Mouse (Mus musculus) midbrain, postnatal 0 days (tissue): Measurements from ENCODE around the gene Usp17la. TPM values are rescaled to one million over a fixed set of nuclear protein-coding genes. Genes with fewer than 3 reads are reported as not detected.

Experiments
- ATAC-seq: fragments of 200-750 bp; cut with Nextera tagmentation; 2 replicates; pipeline ENCODE4 v1.8.0; 2017; ENCODE audit warnings: moderate number of reproducible peaks, mild to moderate bottlenecking, moderate TSS enrichment, moderate library complexity; ENCODE audit not compliant: low FRiP score
- DNase-seq: peaks from one replicate; pipeline ENCODE4 v3.0.0-alpha.2; 2015; ENCODE audit warnings: low spot score
- H3K27ac ChIP-seq: fragments of 300-500 bp; sonication (generic); 2 replicates; pipeline ENCODE4 v1.5.1; 2014; ENCODE audit warnings: low read depth, mild to moderate bottlenecking, low read length, mixed read lengths
- H3K27me3 ChIP-seq: fragments of 300-500 bp; sonication (generic); 2 replicates; pipeline ENCODE4 v1.6.1; 2014; ENCODE audit warnings: low read length, control low read depth, mixed read lengths; ENCODE audit not compliant: insufficient read depth
- H3K36me3 ChIP-seq: fragments of 300-500 bp; sonication (generic); 2 replicates; pipeline ENCODE4 v1.6.1; 2014; ENCODE audit warnings: low read length, control low read depth, mixed read lengths; ENCODE audit not compliant: insufficient read depth
- H3K4me1 ChIP-seq: fragments of 300-500 bp; sonication (generic); 2 replicates; pipeline ENCODE4 v1.6.1; 2014; ENCODE audit warnings: mild to moderate bottlenecking, control low read depth, antibody characterized with exemption, low read length, mixed read lengths; ENCODE audit not compliant: insufficient read depth
- H3K4me2 ChIP-seq: fragments of 300-500 bp; sonication (generic); 2 replicates; pipeline ENCODE4 v1.6.1; 2014; ENCODE audit warnings: low read depth, mild to moderate bottlenecking, low read length, mixed read lengths; ENCODE audit not compliant: poor library complexity, severe bottlenecking
- H3K4me3 ChIP-seq: fragments of 300-500 bp; sonication (generic); 2 replicates; pipeline ENCODE4 v1.5.1; 2014; ENCODE audit warnings: low read depth, mild to moderate bottlenecking, low read length, moderate library complexity
- H3K9ac ChIP-seq: fragments of 300-500 bp; sonication (generic); replicated peaks from 2 replicates; pipeline ENCODE4 v1.6.1; 2014; ENCODE audit warnings: mild to moderate bottlenecking, low read length, moderate library complexity, mixed read lengths; ENCODE audit not compliant: poor library complexity, severe bottlenecking
- H3K9me3 ChIP-seq: fragments of 300-500 bp; sonication (generic); 2 replicates; pipeline ENCODE4 v1.6.1; 2016; ENCODE audit warnings: low read length, control low read depth
- CTCF ChIP-seq: IDR thresholded peaks from 2 replicates; pipeline ENCODE4 v1.5.1; 2016; ENCODE audit warnings: antibody characterized with exemption, mild to moderate bottlenecking
- WGBS: fragments of 180-500 bp; shearing (Covaris S2); extraction: QIAGEN DNeasy Blood & Tissue Kit; methylation state at CpG from one replicate; pipeline ENCODE4 v1.1.7; 2014; 5-methylcytosine and 5-hydroxymethylcytosine counted together
- polyA plus RNA-seq: library from polyadenylated mRNA; unstranded; fragments of >200 nt; fragmentation: Nextera tagmentation; extraction: Ambion mirVana; gene quantifications from 2 replicates; pipeline ENCODE4 v1.2.1, GENCODE M21; 2015
- total RNA-seq: library from RNA; depleted of rRNA; stranded (reverse); fragments of >200 nt; gene quantifications from 2 replicates; pipeline ENCODE4 v1.2.3, GENCODE M21; 2014; rRNA removed

The Usp17la gene
- total and polyA plus RNA-seq, 2 experiments from 2014 or later, result not detected

- Histone ChIP-seq H3K36me3 (no peaks in the 10 kb centered on the region), H3K27ac (no peak overlapping the region), H3K27me3 (no peaks in the 10 kb centered on the region), H3K4me2 (no peak overlapping the region), H3K9ac (no peak overlapping the region), H3K4me1 (no peaks in the 10 kb centered on the region), H3K9me3 (no peaks in the 10 kb centered on the region), H3K4me3 (no peak overlapping the region)
- 81% methylated on average over 1 of the region's 1 CpGs for WGBS
- ATAC-seq, result no peak
- DNase-seq, result no peak
- no peak for TF ChIP-seq CTCF
Measured at GRCm38 (mm10) chr7:104857683-104858082, 874 bp downstream of the Usp17la start.

- DNase-seq (no peak), ATAC-seq (no peak)
- Histone ChIP-seq H3K4me2 (no peak overlapping the region), H3K9ac (no peak overlapping the region), H3K27me3 (no peaks in the 10 kb centered on the region), H3K4me1 (no peaks in the 10 kb centered on the region), H3K9me3 (no peaks in the 10 kb centered on the region), H3K36me3 (no peaks in the 10 kb centered on the region), H3K27ac (no peak overlapping the region), H3K4me3 (no peak overlapping the region)
- TF ChIP-seq CTCF, result no peak
- 80% methylated on average over 3 of the region's 3 CpGs for WGBS
Measured at GRCm38 (mm10) chr7:104861381-104861780, 4.6 kb downstream of the Usp17la start.

GRCm38 (mm10) chr7:104877731-104878130 lies 20.9 kb downstream of the Usp17la start, which contains the start of gene Olfr665:
Olfr665 (plus strand) TSS chr7:104878031.
- Histone ChIP-seq H3K36me3 (no peaks in the 10 kb centered on the region), H3K27me3 (no peaks in the 10 kb centered on the region), H3K9ac (no peak within 1 kb of the TSS), H3K9me3 (no peaks in the 10 kb centered on the region), H3K4me2 (no peak within 1 kb of the TSS), H3K4me1 (no peaks in the 10 kb centered on the region), H3K4me3 (no peak within 1 kb of the TSS), H3K27ac (no peak within 1 kb of the TSS)
- ATAC-seq, result no peak
- TF ChIP-seq CTCF, result no peak
- no peak for DNase-seq
- WGBS, result 41% methylated on average over 1 of the region's 1 CpGs

GRCm38 (mm10) chr7:104895852-104896251 lies 39.0 kb downstream of the Usp17la start, which contains the start of gene Olfr666:
Olfr666 (minus strand) TSS chr7:104895952.
- ATAC-seq, result no peak
- no peak for TF ChIP-seq CTCF
- no peak within 1 kb of the TSS for H3K4me3 ChIP-seq
- WGBS, result 86% methylated on average over 2 of the region's 2 CpGs
- no peaks in the 10 kb centered on the region for H3K9me3 ChIP-seq
- no peak within 1 kb of the TSS for H3K4me2 ChIP-seq
- H3K36me3 ChIP-seq, result no peaks in the 10 kb centered on the region
- no peak within 1 kb of the TSS for H3K27ac ChIP-seq
- H3K4me1 ChIP-seq, result no peaks in the 10 kb centered on the region
- H3K27me3 ChIP-seq, result no peaks in the 10 kb centered on the region
- no peak within 1 kb of the TSS for H3K9ac ChIP-seq
- no peak for DNase-seq

Other genes starting within 250 kb of the Usp17la start
- not detected in 2 replicates for gene Olfr656, start 243.1 kb upstream of the Usp17la start, total RNA-seq
- not detected in 2 replicates for gene Olfr656, start 243.1 kb upstream of the Usp17la start, polyA plus RNA-seq
- not detected in 2 replicates for gene Olfr657, start 232.2 kb upstream of the Usp17la start, total RNA-seq
- not detected in 2 replicates for gene Olfr657, start 232.2 kb upstream of the Usp17la start, polyA plus RNA-seq
- gene Olfr658, start 209.7 kb upstream of the Usp17la start, total RNA-seq, result 0.05 and 0.42 TPM in 2 replicates
- gene Olfr658, start 209.7 kb upstream of the Usp17la start, polyA plus RNA-seq, result 0.20 and 0.25 TPM in 2 replicates
- gene Olfr659, start 190.3 kb upstream of the Usp17la start, total RNA-seq, result not detected in 2 replicates
- not detected in 2 replicates for gene Olfr659, start 190.3 kb upstream of the Usp17la start, polyA plus RNA-seq
- gene Olfr661, start 170.5 kb upstream of the Usp17la start, total RNA-seq, result not detected in 2 replicates
- gene Olfr661, start 170.5 kb upstream of the Usp17la start, polyA plus RNA-seq, result not detected in 2 replicates
- gene Usp17le, start 79.5 kb upstream of the Usp17la start, total RNA-seq, result not detected in 2 replicates
- gene Usp17le, start 79.5 kb upstream of the Usp17la start, polyA plus RNA-seq, result not detected in 2 replicates
- gene Usp17lb, start 14.4 kb upstream of the Usp17la start, total RNA-seq, result not detected in 2 replicates
- not detected in 2 replicates for gene Usp17lb, start 14.4 kb upstream of the Usp17la start, polyA plus RNA-seq
- not detected in 2 replicates for gene Olfr665, start 21.0 kb downstream of the Usp17la start, total RNA-seq
- gene Olfr665, start 21.0 kb downstream of the Usp17la start, polyA plus RNA-seq, result not detected in 2 replicates
- not detected in 2 replicates for gene Olfr666, start 38.9 kb downstream of the Usp17la start, total RNA-seq
- gene Olfr666, start 38.9 kb downstream of the Usp17la start, polyA plus RNA-seq, result not detected in 2 replicates
- not detected in 2 replicates for gene Olfr667, start 64.5 kb downstream of the Usp17la start, total RNA-seq
- not detected in 2 replicates for gene Olfr667, start 64.5 kb downstream of the Usp17la start, polyA plus RNA-seq
- not detected in 2 replicates for gene Olfr668, start 71.0 kb downstream of the Usp17la start, total RNA-seq
- gene Olfr668, start 71.0 kb downstream of the Usp17la start, polyA plus RNA-seq, result not detected in 2 replicates
- gene Olfr669, start 77.2 kb downstream of the Usp17la start, total RNA-seq, result not detected in 2 replicates
- gene Olfr669, start 77.2 kb downstream of the Usp17la start, polyA plus RNA-seq, result not detected in 2 replicates
- not detected in 2 replicates for gene Olfr670, start 105.6 kb downstream of the Usp17la start, total RNA-seq
- not detected in 2 replicates for gene Olfr670, start 105.6 kb downstream of the Usp17la start, polyA plus RNA-seq
- gene Olfr671, start 122.1 kb downstream of the Usp17la start, total RNA-seq, result not detected in 2 replicates
- gene Olfr671, start 122.1 kb downstream of the Usp17la start, polyA plus RNA-seq, result not detected in 2 replicates
- gene Olfr672, start 145.0 kb downstream of the Usp17la start, total RNA-seq, result not detected in 2 replicates
- gene Olfr672, start 145.0 kb downstream of the Usp17la start, polyA plus RNA-seq, result not detected in 2 replicates
- not detected in 2 replicates for gene Olfr675, start 171.5 kb downstream of the Usp17la start, total RNA-seq
- not detected in 2 replicates for gene Olfr675, start 171.5 kb downstream of the Usp17la start, polyA plus RNA-seq
- not detected in 2 replicates for gene Olfr676, start 175.7 kb downstream of the Usp17la start, total RNA-seq
- not detected in 2 replicates for gene Olfr676, start 175.7 kb downstream of the Usp17la start, polyA plus RNA-seq
- not detected in 2 replicates for gene Olfr677, start 194.4 kb downstream of the Usp17la start, total RNA-seq
- not detected in 2 replicates for gene Olfr677, start 194.4 kb downstream of the Usp17la start, polyA plus RNA-seq
- gene Olfr678, start 207.5 kb downstream of the Usp17la start, total RNA-seq, result not detected in 2 replicates
- gene Olfr678, start 207.5 kb downstream of the Usp17la start, polyA plus RNA-seq, result not detected in 2 replicates
- not detected in 2 replicates for gene Olfr679, start 224.2 kb downstream of the Usp17la start, total RNA-seq
- not detected in 2 replicates for gene Olfr679, start 224.2 kb downstream of the Usp17la start, polyA plus RNA-seq
- gene Olfr680-ps1, start 235.8 kb downstream of the Usp17la start, total RNA-seq, result not detected in 2 replicates
- gene Olfr680-ps1, start 235.8 kb downstream of the Usp17la start, polyA plus RNA-seq, result not detected in 2 replicates